Mouse (Mus musculus) ES-E14 (cell line): ENCODE results near the gene Gdap1l1. TPM values are rescaled to one million over a fixed set of nuclear protein-coding genes. Genes with fewer than 3 reads are reported as not detected.

Experiments used
- DNase-seq: peaks from one replicate; pipeline ENCODE4 v3.0.0-alpha.2; 2013; ENCODE audit warnings: low read depth, low spot score
- H3K27ac ChIP-seq: 2 replicates; pipeline ENCODE4 v1.5.1; 2012; ENCODE audit warnings: low read depth, mild to moderate bottlenecking, low read length, moderate library complexity, mixed read lengths; ENCODE audit not compliant: poor library complexity, insufficient read depth, severe bottlenecking
- H3K36me3 ChIP-seq: 2 replicates; pipeline ENCODE4 v1.6.1; 2012; ENCODE audit warnings: mild to moderate bottlenecking, low read length, moderate library complexity, mixed read lengths; ENCODE audit not compliant: control insufficient read depth, poor library complexity, insufficient read depth, severe bottlenecking
- H3K4me1 ChIP-seq, 2 experiments: fragments of 150-350 bp in 1 of 2; sonication (generic) in 1 of 2; 2 replicates each; pipeline ENCODE4 v1.6.1; 2012; ENCODE audit warnings: low read length in 2 of 2, mild to moderate bottlenecking in 1 of 2, mixed read lengths in 1 of 2; ENCODE audit not compliant: control insufficient read depth in 2 of 2, insufficient read depth in 2 of 2, poor library complexity in 1 of 2
- H3K4me3 ChIP-seq, 2 experiments: fragments of 150-350 bp in 1 of 2; sonication (generic) in 1 of 2; 2 replicates each; pipeline ENCODE4 v1.5.1; 2012; ENCODE audit warnings: low read length in 2 of 2, low read depth in 1 of 2, mild to moderate bottlenecking in 1 of 2, mixed read lengths in 1 of 2; ENCODE audit not compliant: insufficient read depth in 1 of 2, poor library complexity in 1 of 2, severe bottlenecking in 1 of 2
- H3K9ac ChIP-seq: 2 replicates; pipeline ENCODE4 v1.6.1; 2012; ENCODE audit warnings: low read depth, mild to moderate bottlenecking, low read length, mixed read lengths; ENCODE audit not compliant: poor library complexity, insufficient read depth, severe bottlenecking
- H3K9me3 ChIP-seq: fragments of 150-350 bp; sonication (generic); 2 replicates; pipeline ENCODE4 v1.6.1; 2012; ENCODE audit warnings: low read depth, mild to moderate bottlenecking, low read length; ENCODE audit not compliant: control insufficient read depth, insufficient read depth
- CHD2 ChIP-seq: IDR thresholded peaks from 2 replicates; pipeline ENCODE4 v1.6.1; 2014; ENCODE audit warnings: mild to moderate bottlenecking, low read depth, low read length, inconsistent platforms
- HCFC1 ChIP-seq: IDR thresholded peaks from 2 replicates; pipeline ENCODE4 v1.6.1; 2012; ENCODE audit warnings: low read length, inconsistent platforms, borderline replicate concordance; ENCODE audit not compliant: insufficient read depth
- MAFK ChIP-seq: IDR thresholded peaks from 2 replicates; pipeline ENCODE4 v1.6.1; 2014; ENCODE audit warnings: mild to moderate bottlenecking, low read depth, low read length, inconsistent platforms; ENCODE audit not compliant: insufficient read depth
- ZC3H11A ChIP-seq: IDR thresholded peaks from 2 replicates; pipeline ENCODE4 v1.6.1; 2012; ENCODE audit warnings: low read depth, mild to moderate bottlenecking, inconsistent platforms, low read length, borderline replicate concordance
- ZNF384 ChIP-seq: IDR thresholded peaks from 2 replicates; pipeline ENCODE4 v1.6.1; 2012; ENCODE audit warnings: low read depth, low read length, inconsistent platforms
- in situ Hi-C, 2 experiments: fragments of 600-800 bp; cut with MboI; formaldehyde crosslinking; loops; one replicate each; pipeline ENCODE4 v1.15.1; 2025; ENCODE audit warnings: low sequenced_read_pairs in 2 of 2, inconsistent platforms in 1 of 2; ENCODE audit not compliant: unreplicated experiment in 2 of 2
- total RNA-seq: library from RNA; depleted of rRNA; stranded (reverse); fragments of 300-350 nt; gene quantifications from 2 replicates; pipeline ENCODE4 v1.2.3, GENCODE M21; 2012

Gene Gdap1l1
- total RNA-seq, 1 experiment: 1.1 TPM

DNA sequence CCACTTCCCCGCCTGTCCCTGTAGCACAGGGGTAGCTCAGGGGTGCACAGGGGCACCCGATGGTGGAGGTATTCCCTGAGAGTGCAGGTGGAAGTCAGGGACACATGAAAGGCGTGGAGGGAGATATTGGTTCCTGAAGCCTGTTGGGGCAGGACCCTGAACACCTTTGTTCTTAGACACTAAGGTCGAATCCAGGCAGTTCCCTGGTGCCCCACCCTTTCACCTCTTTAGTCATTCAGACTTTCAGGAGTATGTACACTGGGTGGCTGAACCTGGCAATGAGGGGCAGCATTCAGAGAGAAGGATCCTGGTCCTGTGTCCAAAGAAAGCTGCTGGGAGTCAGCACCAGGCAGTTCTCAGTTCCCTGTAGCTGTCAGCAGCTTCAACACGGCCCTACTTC, 24.1 kb downstream of the Gdap1l1 start:
- H3K9me3 ChIP-seq: no peaks in the 10 kb centered on the region
- no peak overlapping the region for H3K4me3 ChIP-seq
- no peak for DNase-seq
- peak overlapping the region; percentile 92 for H3K27ac ChIP-seq
- TF ChIP-seq ZC3H11A (no peak), MAFK (no peak), CHD2 (no peak), HCFC1 (no peak), ZNF384 (no peak)
- H3K4me1 ChIP-seq: peaks cover 21 to 25% of the 10 kb centered on the region in 2 experiments
- peaks cover 3% of the 10 kb centered on the region; the same call in 1 of the 2 replicates for H3K36me3 ChIP-seq
- in situ Hi-C loops: no loop called here
- H3K9ac ChIP-seq: peak overlapping the region; percentile 23; the same call in 1 of the 2 replicates

DNA sequence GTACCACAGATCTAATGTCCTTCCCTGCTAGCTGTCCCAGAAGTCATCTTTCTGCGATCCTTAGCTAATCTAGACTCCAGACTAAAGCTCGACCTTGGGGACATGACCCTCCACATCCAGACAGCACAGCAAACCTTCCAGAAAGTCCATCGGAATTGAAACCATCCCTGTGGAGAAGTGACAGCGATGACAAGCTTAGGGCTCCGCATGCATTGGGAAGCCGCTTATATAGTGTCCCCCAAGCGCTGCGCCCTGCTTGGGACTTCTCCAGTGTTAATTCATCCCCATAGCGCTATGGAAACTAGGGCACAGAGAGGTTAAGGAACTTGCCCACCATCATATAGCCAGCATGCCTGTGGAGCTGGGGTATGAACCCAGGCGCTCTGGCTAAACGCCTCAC, 24.5 kb downstream of the Gdap1l1 start:
- H3K9ac ChIP-seq: peak overlapping the region; percentile 22; the same call in 1 of the 2 replicates
- H3K4me1 ChIP-seq: peaks cover 21 to 25% of the 10 kb centered on the region in 2 experiments
- in situ Hi-C loops: no loop called here
- DNase-seq: no peak
- peak overlapping the region; percentile 92 for H3K27ac ChIP-seq
- no peak overlapping the region for H3K4me3 ChIP-seq
- TF ChIP-seq ZNF384: no peak
- no peaks in the 10 kb centered on the region for H3K9me3 ChIP-seq
- peaks cover 5% of the 10 kb centered on the region; the same call in 1 of the 2 replicates for H3K36me3 ChIP-seq

DNA sequence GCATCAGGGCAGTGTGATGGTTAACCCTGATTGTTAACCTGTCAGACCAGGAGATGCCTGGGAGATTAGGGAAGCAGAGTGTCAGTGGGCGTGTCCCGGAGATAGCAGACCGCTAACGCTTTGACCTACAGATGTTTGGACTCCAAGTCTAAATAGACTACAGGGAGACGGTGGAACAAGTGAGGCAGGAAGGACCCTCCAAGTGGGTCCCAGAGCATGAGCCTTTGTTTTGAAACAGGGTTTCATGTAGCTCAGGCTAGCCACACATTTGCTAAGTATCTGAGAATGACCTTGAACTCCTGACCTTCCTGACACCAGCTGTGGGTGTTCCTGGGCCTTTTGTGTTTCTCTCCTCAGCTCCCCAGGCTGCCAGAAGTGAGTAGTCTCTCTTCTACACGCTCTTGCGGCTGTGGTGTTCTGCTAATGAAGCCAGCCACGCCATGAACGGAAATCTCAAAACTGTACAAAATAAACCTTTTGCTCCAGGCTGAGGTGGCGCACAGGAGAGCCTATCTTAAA, 25.0 kb downstream of the Gdap1l1 start:
- Histone ChIP-seq H3K4me1 (peaks cover 21 to 24% of the 10 kb centered on the region in 2 experiments), H3K27ac (peak overlapping the region; percentile 97)
- peak; percentile 43; the same call in 1 of the 2 replicates for TF ChIP-seq CHD2
- TF ChIP-seq ZC3H11A: no peak
- TF ChIP-seq MAFK: no peak

DNA sequence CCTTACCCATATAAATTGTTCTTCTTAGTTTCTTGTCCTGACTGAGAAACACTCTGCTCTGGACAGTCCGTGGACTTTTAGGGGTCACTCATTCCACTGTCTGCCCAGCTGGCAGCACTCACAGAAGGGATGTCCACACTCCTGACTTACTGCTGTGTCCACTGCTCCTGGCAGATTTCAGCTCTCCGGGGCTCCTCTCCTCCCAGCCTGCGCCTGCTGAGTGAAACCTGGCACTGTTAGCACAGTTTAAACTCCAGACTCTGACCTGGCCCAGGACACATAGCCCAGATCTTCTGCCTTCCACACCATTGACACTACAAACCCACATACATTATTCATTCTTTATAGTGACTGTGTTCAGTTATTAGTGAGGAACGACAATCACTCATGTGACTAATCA, 25.7 kb downstream of the Gdap1l1 start:
- in situ Hi-C loops: no loop called here
- H3K4me3 ChIP-seq: no peak overlapping the region
- peaks cover 10% of the 10 kb centered on the region; the same call in 1 of the 2 replicates for H3K36me3 ChIP-seq
- H3K27ac ChIP-seq: peak overlapping the region; percentile 97
- TF ChIP-seq HCFC1 (no peak), MAFK (no peak), ZC3H11A (no peak), CHD2 (no peak), ZNF384 (no peak)
- H3K9me3 ChIP-seq: no peaks in the 10 kb centered on the region
- H3K4me1 ChIP-seq: peaks cover 21% of the 10 kb centered on the region in 2 experiments
- peak overlapping the region; percentile 42; the same call in 1 of the 2 replicates for H3K9ac ChIP-seq
- no peak for DNase-seq

More for the DNA sequence above, 25.0 kb downstream of the Gdap1l1 start:
- H3K36me3 ChIP-seq: peaks cover 10% of the 10 kb centered on the region; the same call in 1 of the 2 replicates
- peak; percentile 82 for DNase-seq
- H3K9ac ChIP-seq: no peak overlapping the region
- in situ Hi-C loops: no loop called here
- H3K4me3 ChIP-seq: no peak overlapping the region
- no peaks in the 10 kb centered on the region for H3K9me3 ChIP-seq

DNA sequence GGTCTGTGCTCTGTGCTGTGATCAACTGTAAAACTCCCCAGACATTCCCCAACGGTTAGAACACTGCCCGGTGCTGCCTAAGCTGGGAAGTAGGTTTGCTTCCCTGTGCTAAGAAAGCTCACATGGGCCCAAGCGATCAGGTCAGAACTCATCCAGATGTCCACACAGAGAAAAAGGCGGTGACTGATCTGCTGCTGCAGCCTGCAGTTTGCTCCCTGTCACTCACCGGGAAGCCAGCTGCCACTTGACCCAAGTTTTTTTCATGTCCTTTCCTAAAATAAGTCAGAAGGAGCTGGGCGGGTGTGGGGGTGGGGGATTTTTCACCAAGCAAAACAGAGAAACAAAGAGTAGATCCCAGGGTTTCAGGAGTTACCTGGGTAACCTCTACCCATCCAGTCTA, 26.3 kb downstream of the Gdap1l1 start:
- no peak for TF ChIP-seq ZC3H11A
- TF ChIP-seq MAFK: no peak
- no peak for TF ChIP-seq HCFC1
- no peak for TF ChIP-seq CHD2
- TF ChIP-seq ZNF384: 0 out of 2 replicates have a peak, but pooled peaks have one; percentile 39
- Histone ChIP-seq H3K9ac (no peak overlapping the region; the same call in 1 of the 2 replicates), H3K36me3 (peaks cover 15% of the 10 kb centered on the region), H3K4me3 (no peak overlapping the region), H3K4me1 (peaks cover 21% of the 10 kb centered on the region in 2 experiments), H3K9me3 (no peaks in the 10 kb centered on the region), H3K27ac (peak overlapping the region; percentile 97)
- in situ Hi-C loops: no loop called here
- no peak for DNase-seq
